Mouse (Mus musculus) spleen, adult 2 months (tissue): ENCODE data around the gene Angptl1. TPM values are rescaled to one million over a fixed set of nuclear protein-coding genes. Genes with fewer than 3 reads are reported as not detected.

Experiments used
- DNase-seq, 2 experiments: peaks; one replicate each; pipeline versions ENCODE4 v3.0.0 to v3.0.0-alpha.2; 2012 to 2021; ENCODE audit warnings: low spot score in 2 of 2, low read depth in 1 of 2
- H3K27ac ChIP-seq: fragments of 200-500 bp; 2 replicates; pipeline ENCODE4 v1.5.1; 2012; ENCODE audit warnings: low read length, inconsistent platforms; ENCODE audit not compliant: insufficient read depth
- H3K27me3 ChIP-seq: fragments of 200-500 bp; 2 replicates; pipeline ENCODE4 v1.6.1; 2012; ENCODE audit warnings: mild to moderate bottlenecking, moderate library complexity, low read length, inconsistent platforms; ENCODE audit not compliant: control insufficient read depth, insufficient read depth
- H3K36me3 ChIP-seq: fragments of 200-500 bp; 2 replicates; pipeline ENCODE4 v1.6.1; 2012; ENCODE audit warnings: mild to moderate bottlenecking, low read length, inconsistent platforms; ENCODE audit not compliant: control insufficient read depth, insufficient read depth
- H3K4me1 ChIP-seq: fragments of 200-500 bp; 2 replicates; pipeline ENCODE4 v1.6.1; 2011; ENCODE audit warnings: inconsistent platforms; ENCODE audit not compliant: control insufficient read depth, insufficient read depth, insufficient read length
- H3K4me3 ChIP-seq: fragments of 200-500 bp; 2 replicates; pipeline ENCODE4 v1.5.1; 2011; ENCODE audit warnings: mild to moderate bottlenecking, inconsistent platforms; ENCODE audit not compliant: insufficient read depth, insufficient read length; ENCODE audit errors: extremely low read depth
- CTCF ChIP-seq: fragments of 200-500 bp; IDR thresholded peaks from 2 replicates; pipeline ENCODE4 v1.5.1; 2011; ENCODE audit warnings: mild to moderate bottlenecking, inconsistent platforms; ENCODE audit not compliant: insufficient read depth, insufficient read length, insufficient replicate concordance; ENCODE audit errors: extremely low read depth
- POLR2A ChIP-seq: fragments of 200-500 bp; IDR thresholded peaks from 2 replicates; pipeline ENCODE4 v1.6.1; 2011; ENCODE audit warnings: low read depth, low read length, inconsistent platforms
- WGBS: fragments of 180-500 bp; shearing (Covaris S2); methylation state at CpG from one replicate; pipeline ENCODE4 v1.1.7; 2018; 5-methylcytosine and 5-hydroxymethylcytosine counted together
- polyA plus RNA-seq: library from polyadenylated mRNA; depleted of rRNA; stranded (reverse); fragments of >200 nt; gene quantifications from 2 replicates; pipeline ENCODE4 v1.2.3, GENCODE M21; 2012; rRNA removed

Angptl1 gene
- 0.02 TPM in 1 of 2 replicates, not detected in the other for polyA plus RNA-seq

- Histone ChIP-seq H3K36me3 (peaks cover 18% of the 10 kb centered on the region), H3K27ac (no peak within 1 kb of the TSS), H3K4me3 (no peak within 1 kb of the TSS), H3K27me3 (no peaks in the 10 kb centered on the region), H3K4me1 (no peaks in the 10 kb centered on the region)
- 93% methylated on average over 4 of the region's 4 CpGs for WGBS
- TF ChIP-seq CTCF (no peak), POLR2A (no peak)
- DNase-seq: no peak
These were observed at the start of gene Angptl1 for GRCm38 (mm10) chr1:156838177-156838576. Angptl1 (plus strand) TSS chr1:156838562.

- Histone ChIP-seq H3K27ac (no peak overlapping the region), H3K4me1 (no peaks in the 10 kb centered on the region), H3K4me3 (no peak overlapping the region), H3K36me3 (no peaks in the 10 kb centered on the region), H3K27me3 (no peaks in the 10 kb centered on the region)
- 80% methylated on average over 5 of the region's 5 CpGs for WGBS
- DNase-seq: no peak
- TF ChIP-seq POLR2A (no peak), CTCF (no peak)
These were observed 48.4 kb upstream of the Angptl1 start for GRCm38 (mm10) chr1:156789844-156790490.

GRCm38 (mm10) chr1:156796251-156796650, 42.1 kb upstream of the Angptl1 start:
- no peak for TF ChIP-seq CTCF
- TF ChIP-seq POLR2A: no peak
- no peaks in the 10 kb centered on the region for H3K4me1 ChIP-seq
- H3K36me3 ChIP-seq: no peaks in the 10 kb centered on the region
- no peak for DNase-seq
- no peaks in the 10 kb centered on the region for H3K27me3 ChIP-seq
- H3K27ac ChIP-seq: no peak overlapping the region
- H3K4me3 ChIP-seq: no peak overlapping the region
- WGBS: 89% methylated on average over 9 of the region's 9 CpGs

GRCm38 (mm10) chr1:156801276-156801675, 37.1 kb upstream of the Angptl1 start:
- H3K36me3 ChIP-seq: peaks cover 1% of the 10 kb centered on the region; the same call in 1 of the 2 replicates
- TF ChIP-seq CTCF (no peak), POLR2A (no peak)
- H3K4me3 ChIP-seq: no peak overlapping the region
- H3K27me3 ChIP-seq: no peaks in the 10 kb centered on the region
- no peak for DNase-seq
- WGBS: 89% methylated on average over 6 of the region's 6 CpGs
- no peaks in the 10 kb centered on the region for H3K4me1 ChIP-seq
- H3K27ac ChIP-seq: no peak overlapping the region

- 94% methylated on average over 10 of the region's 10 CpGs for WGBS
These were observed 30.0 kb upstream of the Angptl1 start for GRCm38 (mm10) chr1:156808332-156808731.

GRCm38 (mm10) chr1:156811928-156812327, 26.4 kb upstream of the Angptl1 start:
- no peak for TF ChIP-seq POLR2A
- no peak overlapping the region for H3K27ac ChIP-seq
- DNase-seq: no peak
- WGBS: 94% methylated on average over 7 of the region's 7 CpGs
- peaks cover 42% of the 10 kb centered on the region for H3K36me3 ChIP-seq
- H3K4me1 ChIP-seq: no peaks in the 10 kb centered on the region
- H3K4me3 ChIP-seq: no peak overlapping the region
- no peaks in the 10 kb centered on the region for H3K27me3 ChIP-seq

More at GRCm38 (mm10) chr1:156808332-156808731, 30.0 kb upstream of the Angptl1 start:
- Histone ChIP-seq H3K4me3 (no peak overlapping the region), H3K27me3 (no peaks in the 10 kb centered on the region), H3K27ac (no peak overlapping the region), H3K4me1 (no peaks in the 10 kb centered on the region), H3K36me3 (peaks cover 29% of the 10 kb centered on the region)
- no peak for DNase-seq
- TF ChIP-seq CTCF: no peak
- no peak for TF ChIP-seq POLR2A

- H3K4me1 ChIP-seq: no peaks in the 10 kb centered on the region
- WGBS: 89% methylated on average over 8 of the region's 8 CpGs
- no peak overlapping the region for H3K27ac ChIP-seq
- no peak for TF ChIP-seq POLR2A
- no peak for TF ChIP-seq CTCF
- no peak overlapping the region for H3K4me3 ChIP-seq
- no peak for DNase-seq
- H3K27me3 ChIP-seq: no peaks in the 10 kb centered on the region
- peaks cover 41% of the 10 kb centered on the region for H3K36me3 ChIP-seq
These were observed 25.6 kb upstream of the Angptl1 start for GRCm38 (mm10) chr1:156812716-156813115.
